Mouse (Mus musculus) spleen, postnatal 4 days (tissue): ENCODE results near the gene Det1.

ENCODE experiments used
- DNase-seq, 2 experiments: peaks; one replicate each; pipeline ENCODE4 v3.0.0; 2022; ENCODE audit warnings: low spot score in 2 of 2

Det1 gene

GRCm38 (mm10) chr7:78782639-78783581 lies 64.2 kb downstream of the Det1 start, which contains the start of the genes Mrps11 and Mrpl46:
Gene Mrps11 (plus strand): TSS chr7:78783119.
Gene Mrpl46 (minus strand): TSS chr7:78783531.
- DNase-seq: peak; percentile 88 to 94

GRCm38 (mm10) chr7:78778741-78779140 lies 68.3 kb downstream of the Det1 start:
- no peak for DNase-seq
